Mouse (Mus musculus) lung, postnatal 0 days (tissue): ENCODE data around the gene Pop5. TPM values are rescaled to one million over a fixed set of nuclear protein-coding genes. Genes with fewer than 3 reads are reported as not detected.

Experiments
- ATAC-seq: fragments of 200-750 bp; cut with Nextera tagmentation; 2 replicates; pipeline ENCODE4 v1.8.0; 2017; ENCODE audit warnings: moderate library complexity
- DNase-seq: peaks from one replicate; pipeline ENCODE4 v3.0.0-alpha.2; 2016; ENCODE audit warnings: low spot score
- H3K27ac ChIP-seq: fragments of 300-500 bp; sonication (generic); 2 replicates; pipeline ENCODE4 v1.5.1; 2014; ENCODE audit warnings: antibody characterized with exemption, mild to moderate bottlenecking, low read length, mixed read lengths
- H3K27me3 ChIP-seq: fragments of 300-500 bp; sonication (generic); replicated peaks from 2 replicates; pipeline ENCODE4 v1.6.1; 2014; ENCODE audit warnings: low read length, mixed read lengths; ENCODE audit not compliant: insufficient read depth
- H3K36me3 ChIP-seq: fragments of 300-500 bp; sonication (generic); 2 replicates; pipeline ENCODE4 v1.6.1; 2014; ENCODE audit warnings: low read length, mixed read lengths; ENCODE audit not compliant: insufficient read depth
- H3K4me1 ChIP-seq: fragments of 300-500 bp; sonication (generic); 2 replicates; pipeline ENCODE4 v1.6.1; 2014; ENCODE audit warnings: antibody characterized with exemption, low read depth, low read length, mixed read lengths; ENCODE audit not compliant: insufficient read depth
- H3K4me2 ChIP-seq: fragments of 300-500 bp; sonication (generic); replicated peaks from 2 replicates; pipeline ENCODE4 v1.6.1; 2014; ENCODE audit warnings: low read depth, mild to moderate bottlenecking, low read length, moderate library complexity, mixed read lengths
- H3K4me3 ChIP-seq: fragments of 300-500 bp; sonication (generic); 2 replicates; pipeline ENCODE4 v1.5.1; 2014; ENCODE audit warnings: low read depth, low read length
- H3K9ac ChIP-seq: fragments of 300-500 bp; sonication (generic); replicated peaks from 2 replicates; pipeline ENCODE4 v1.6.1; 2014; ENCODE audit warnings: low read depth, mild to moderate bottlenecking
- H3K9me3 ChIP-seq: fragments of 300-500 bp; sonication (generic); 2 replicates; pipeline ENCODE4 v1.6.1; 2016; ENCODE audit warnings: low read length, mixed read lengths
- CTCF ChIP-seq: IDR thresholded peaks from 2 replicates; pipeline ENCODE4 v1.5.1; 2016; ENCODE audit warnings: antibody characterized with exemption, mild to moderate bottlenecking
- EP300 ChIP-seq: IDR thresholded peaks from 2 replicates; pipeline ENCODE4 v1.6.1; 2016; ENCODE audit warnings: antibody characterized with exemption, mild to moderate bottlenecking, control low read depth
- whole genome bisulfite sequencing: fragments of 180-500 bp; shearing (Covaris S2); extraction: QIAGEN DNeasy Blood & Tissue Kit; methylation state at CpG from one replicate; pipeline ENCODE4 v1.1.7; 2014; 5-methylcytosine and 5-hydroxymethylcytosine counted together
- polyA plus RNA-seq: library from polyadenylated mRNA; unstranded; fragments of >200 nt; fragmentation: Nextera tagmentation; extraction: Ambion mirVana; gene quantifications from 2 replicates; pipeline ENCODE4 v1.2.1, GENCODE M21; 2015

Pop5 gene
- polyA plus RNA-seq, 1 experiment from 2014 or later = 78.8 TPM

GRCm38 (mm10) chr5:115191880-115192827, 43.5 kb upstream of the Pop5 start:
- H3K27me3 ChIP-seq = peaks cover 30% of the 10 kb centered on the region
- no peak overlapping the region for H3K4me3 ChIP-seq
- no peak overlapping the region for H3K9ac ChIP-seq
- no peaks in the 10 kb centered on the region for H3K9me3 ChIP-seq
- H3K27ac ChIP-seq = no peak overlapping the region
- WGBS = 15% methylated on average over 29 of the region's 29 CpGs
- ATAC-seq (no peak), DNase-seq (no peak)
- peaks cover 12% of the 10 kb centered on the region for H3K4me1 ChIP-seq
- H3K36me3 ChIP-seq = no peaks in the 10 kb centered on the region
- no peak overlapping the region for H3K4me2 ChIP-seq
- no peak for TF ChIP-seq EP300
- no peak for TF ChIP-seq CTCF

- H3K27ac ChIP-seq = no peak overlapping the region
- no peak overlapping the region for H3K9ac ChIP-seq
- peaks cover 30% of the 10 kb centered on the region for H3K27me3 ChIP-seq
- peak overlapping the region; percentile 47; the same call in 1 of the 2 replicates for H3K4me3 ChIP-seq
- ATAC-seq = no peak
- no peaks in the 10 kb centered on the region for H3K36me3 ChIP-seq
- WGBS = 9% methylated on average over 7 of the region's 7 CpGs
- no peak for DNase-seq
- no peak overlapping the region for H3K4me2 ChIP-seq
- no peak for TF ChIP-seq CTCF
- no peak for TF ChIP-seq EP300
- no peaks in the 10 kb centered on the region for H3K9me3 ChIP-seq
- H3K4me1 ChIP-seq = peaks cover 9% of the 10 kb centered on the region
These were observed 42.8 kb upstream of the Pop5 start for GRCm38 (mm10) chr5:115192828-115193195.

DNA sequence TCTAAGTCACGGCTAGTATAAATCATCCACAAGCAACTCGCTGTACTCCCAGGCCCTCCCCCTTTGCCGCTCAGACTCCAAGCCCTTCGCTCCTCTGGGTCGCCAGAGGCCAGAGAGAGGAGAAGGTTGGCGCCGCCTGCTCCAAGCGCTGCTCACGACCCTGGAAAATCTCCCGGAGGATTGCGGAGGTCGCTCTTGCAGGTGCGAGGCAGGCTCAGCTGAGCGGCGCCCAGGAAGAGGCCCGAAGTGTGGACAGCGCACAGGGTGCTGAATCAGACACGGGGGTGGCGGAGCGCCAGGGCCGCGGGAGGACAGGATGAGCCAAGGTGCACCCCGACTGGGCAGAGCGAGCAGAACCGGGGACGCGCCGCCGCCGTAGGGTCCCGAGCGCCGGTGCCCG, 42.4 kb upstream of the Pop5 start:
- H3K9me3 ChIP-seq = no peaks in the 10 kb centered on the region
- under 1% methylated on average over 19 of the region's 34 CpGs for WGBS
- ATAC-seq = peak; percentile 59
- H3K4me1 ChIP-seq = peaks cover 9% of the 10 kb centered on the region
- DNase-seq = peak; percentile 42
- peaks cover 30% of the 10 kb centered on the region for H3K27me3 ChIP-seq
- H3K9ac ChIP-seq = no peak overlapping the region
- H3K4me3 ChIP-seq = peak overlapping the region; percentile 47
- no peak for TF ChIP-seq EP300
- peak overlapping the region; percentile 99 for H3K4me2 ChIP-seq
- H3K27ac ChIP-seq = no peak overlapping the region
- H3K36me3 ChIP-seq = no peaks in the 10 kb centered on the region

GRCm38 (mm10) chr5:115193669-115194625, 41.7 kb upstream of the Pop5 start, which contains the start of gene Cabp1:
TSS of gene Cabp1 (minus strand) at chr5:115194381.
- H3K4me1 ChIP-seq = peaks cover 9% of the 10 kb centered on the region
- peak within 1 kb of the TSS; percentile 47 for H3K4me3 ChIP-seq
- H3K9me3 ChIP-seq = no peaks in the 10 kb centered on the region
- no peak within 1 kb of the TSS for H3K9ac ChIP-seq
- WGBS = 0% methylated on average over 28 of the region's 116 CpGs
- TF ChIP-seq CTCF (peak; percentile 52), EP300 (no peak)
- no peaks in the 10 kb centered on the region for H3K36me3 ChIP-seq
- DNase-seq (peak; percentile 27), ATAC-seq (peak; percentile 56)
- peaks cover 30% of the 10 kb centered on the region for H3K27me3 ChIP-seq
- H3K4me2 ChIP-seq = peak within 1 kb of the TSS; percentile 99
- no peak within 1 kb of the TSS for H3K27ac ChIP-seq

GRCm38 (mm10) chr5:115194626-115195221, 40.9 kb upstream of the Pop5 start:
- peak overlapping the region; percentile 99 for H3K4me2 ChIP-seq
- H3K4me1 ChIP-seq = peaks cover 9% of the 10 kb centered on the region
- no peaks in the 10 kb centered on the region for H3K36me3 ChIP-seq
- H3K27me3 ChIP-seq = peaks cover 30% of the 10 kb centered on the region
- no peaks in the 10 kb centered on the region for H3K9me3 ChIP-seq
- ATAC-seq (no peak; the same call in 1 of the 2 replicates), DNase-seq (no peak)
- TF ChIP-seq EP300 = no peak
- TF ChIP-seq CTCF = no peak
- H3K9ac ChIP-seq = no peak overlapping the region
- WGBS = 4% methylated on average over 12 of the region's 12 CpGs
- H3K27ac ChIP-seq = no peak overlapping the region
- H3K4me3 ChIP-seq = peak overlapping the region; percentile 47; the same call in 1 of the 2 replicates
